In the genomic region with DNA sequence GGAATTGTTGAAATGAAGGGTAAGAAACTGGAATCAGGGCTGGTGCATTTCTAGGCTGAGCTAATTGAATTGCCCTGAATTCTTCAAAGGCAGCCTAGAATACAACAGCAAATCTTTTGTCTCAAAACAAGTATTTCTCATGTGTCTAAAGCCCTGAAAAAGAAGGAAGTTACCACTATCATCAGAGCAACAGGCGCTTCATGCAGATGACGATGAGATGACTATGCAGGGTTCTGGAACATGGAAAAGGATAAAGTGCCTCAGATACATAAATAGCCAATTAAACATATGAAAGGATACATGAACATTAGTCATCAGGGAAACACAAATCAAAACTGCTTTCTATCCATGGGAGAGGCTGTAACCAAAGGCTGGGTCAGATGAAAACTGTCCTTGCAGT, we compare ENCODE assay signal across 1 mouse cellular context.
TF ChIP-seq lines count a peak whose summit lies in the region.

No protein-coding gene starts in this region.

TF ChIP-seq in MEL, 35 proteins besides CTCF, POLR2A, EP300 and RAD21 (continued from another document):
- TF ChIP-seq TBP (IDR thresholded peaks at IDR 0.05; ENCODE audit: low read depth, low read length) (no peak), E2F4 (IDR thresholded peaks at IDR 0.05; ENCODE audit: borderline replicate concordance, low read depth, low read length) (no peak), MYC (IDR thresholded peaks at IDR 0.05; ENCODE audit: low read depth, low read length) (peak; percentile 78; the same call in 1 of the 2 replicates), RCOR1 (IDR thresholded peaks at IDR 0.05; ENCODE audit: low read depth, low read length) (peak; percentile 97), GATA1 (IDR thresholded peaks at IDR 0.05; ENCODE audit: low read depth, low read length) (peak; percentile 98), MEF2A (IDR thresholded peaks at IDR 0.05; ENCODE audit: extremely low read depth, insufficient replicate concordance, low read depth, low read length, poor library complexity, severe bottlenecking) (no peak), ETS1 (IDR thresholded peaks at IDR 0.05; ENCODE audit: low read depth, low read length) (peak; percentile 97), ZNF384 (IDR thresholded peaks at IDR 0.05; ENCODE audit: low read depth, low read length) (no peak), USF2 (IDR thresholded peaks at IDR 0.05; ENCODE audit: borderline replicate concordance in 1 of 2, insufficient read depth in 1 of 2, low read depth in 1 of 2, low read length in 2 of 2) (no peak), POLR2AphosphoS2 (IDR thresholded peaks at IDR 0.05; ENCODE audit: low read length) (no peak; the same call in 1 of the 2 replicates), JUND (IDR thresholded peaks at IDR 0.05; ENCODE audit: low read depth, low read length) (no peak; the same call in 1 of the 2 replicates), SIN3A (IDR thresholded peaks at IDR 0.05; ENCODE audit: low read length) (peak; percentile 80), POLR2AphosphoS5 (IDR thresholded peaks at IDR 0.05; ENCODE audit: borderline replicate concordance, low read depth, low read length) (no peak), KAT2A (conservative IDR thresholded peaks at IDR 0.05; ENCODE audit: low read depth, low read length) (no peak), BHLHE40 (IDR thresholded peaks at IDR 0.05; ENCODE audit: borderline replicate concordance, low read depth, low read length) (peak; percentile 41; the same call in 1 of the 2 replicates), MAFK (IDR thresholded peaks at IDR 0.05; ENCODE audit: borderline replicate concordance, low read depth, low read length) (no peak; the same call in 1 of the 2 replicates), ZMIZ1 (IDR thresholded peaks at IDR 0.05; ENCODE audit: low read depth, low read length) (no peak), MAX (IDR thresholded peaks at IDR 0.05; ENCODE audit: low read length) (no peak), ZC3H11A (IDR thresholded peaks at IDR 0.05; ENCODE audit: low read depth, low read length) (no peak), TCF12 (IDR thresholded peaks at IDR 0.05; ENCODE audit: low read depth, low read length) (peak; percentile 97), HCFC1 (IDR thresholded peaks at IDR 0.05; ENCODE audit: low read depth, low read length) (no peak), MAZ (IDR thresholded peaks at IDR 0.05; ENCODE audit: low read depth, low read length) (no peak), CHD1 (IDR thresholded peaks at IDR 0.05; ENCODE audit: low read depth, low read length) (no peak), NRF1 (IDR thresholded peaks at IDR 0.05; ENCODE audit: insufficient read depth, low read depth, low read length, poor library complexity, severe bottlenecking) (no peak)
